Mouse (Mus musculus) ES-Bruce4 (cell line): Measurements from ENCODE around the gene Dnah8. TPM values are rescaled to one million over a fixed set of nuclear protein-coding genes. Genes with fewer than 3 reads are reported as not detected.

ENCODE experiments used
- H3K27ac ChIP-seq: 2 replicates; pipeline ENCODE4 v1.5.1; 2012; ENCODE audit warnings: low read length, inconsistent platforms; ENCODE audit not compliant: insufficient read depth
- H3K27me3 ChIP-seq: 2 replicates; pipeline ENCODE4 v1.6.1; 2012; ENCODE audit warnings: mild to moderate bottlenecking, low read length, inconsistent platforms; ENCODE audit not compliant: control insufficient read depth, poor library complexity, insufficient read depth, severe bottlenecking
- H3K36me3 ChIP-seq: 2 replicates; pipeline ENCODE4 v1.6.1; 2012; ENCODE audit warnings: inconsistent platforms, mild to moderate bottlenecking, low read length, moderate library complexity; ENCODE audit not compliant: control insufficient read depth, poor library complexity, insufficient read depth, severe bottlenecking
- H3K4me1 ChIP-seq: one replicate; pipeline ENCODE4 v1.8.1; 2011; ENCODE audit warnings: low read length; ENCODE audit not compliant: control insufficient read depth, insufficient read depth
- H3K4me3 ChIP-seq: 2 replicates; pipeline ENCODE4 v1.5.1; 2011; ENCODE audit warnings: low read depth, mild to moderate bottlenecking, low read length
- H3K9ac ChIP-seq: 2 replicates; pipeline ENCODE4 v1.6.1; 2012; ENCODE audit warnings: low read depth, mild to moderate bottlenecking, inconsistent platforms; ENCODE audit not compliant: poor library complexity, severe bottlenecking
- H3K9me3 ChIP-seq: replicated peaks from 2 replicates; pipeline ENCODE4 v1.6.1; 2012; ENCODE audit warnings: mild to moderate bottlenecking, low read length, inconsistent platforms; ENCODE audit not compliant: control insufficient read depth, poor library complexity, insufficient read depth, severe bottlenecking
- CTCF ChIP-seq: IDR thresholded peaks from one replicate; pipeline ENCODE4 v1.8.1; 2011; ENCODE audit warnings: low read depth, low read length
- EP300 ChIP-seq: IDR thresholded peaks from 2 replicates; pipeline ENCODE4 v1.6.1; 2011; ENCODE audit warnings: low read depth, low read length; ENCODE audit not compliant: insufficient read depth
- POLR2A ChIP-seq: IDR thresholded peaks from one replicate; pipeline ENCODE4 v1.8.1; 2011; ENCODE audit warnings: low read length; ENCODE audit not compliant: insufficient read depth
- polyA plus RNA-seq: library from polyadenylated mRNA; stranded (reverse); fragments of >200 nt; gene quantifications from 2 replicates; pipeline ENCODE4 v1.2.4, GENCODE M21; 2011; ENCODE audit warnings: low read depth; ENCODE audit not compliant: missing spikeins, insufficient read depth, insufficient read length

The Dnah8 gene
- polyA plus RNA-seq, 1 experiment: 25.8 TPM

DNA sequence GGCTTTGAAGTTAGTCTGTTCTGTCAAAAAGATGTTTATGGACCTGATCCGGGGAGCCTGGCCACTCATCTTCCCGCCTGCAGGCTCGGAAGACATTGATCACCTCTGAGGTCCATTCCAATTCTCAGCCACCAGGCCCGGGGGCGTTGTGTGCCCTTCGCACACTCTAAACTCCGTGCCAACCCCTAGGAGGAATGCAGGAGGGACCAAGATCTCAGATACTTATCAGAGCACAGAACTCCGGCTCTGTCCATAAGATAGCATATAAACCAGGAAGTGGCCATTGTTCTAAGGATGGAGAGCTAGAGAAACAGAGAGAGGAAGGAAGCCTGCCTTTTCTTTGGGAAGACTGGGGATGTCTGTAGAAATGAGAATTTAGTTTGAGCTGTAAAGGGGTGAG, 259.4 kb downstream of the Dnah8 start:
- Histone ChIP-seq H3K36me3 (no peaks in the 10 kb centered on the region), H3K27me3 (no peaks in the 10 kb centered on the region), H3K4me3 (no peak overlapping the region), H3K9me3 (no peaks in the 10 kb centered on the region), H3K27ac (no peak overlapping the region), H3K4me1 (peaks cover 10% of the 10 kb centered on the region), H3K9ac (no peak overlapping the region)
- TF ChIP-seq EP300: no peak
- no peak for TF ChIP-seq POLR2A
- TF ChIP-seq CTCF: no peak

DNA sequence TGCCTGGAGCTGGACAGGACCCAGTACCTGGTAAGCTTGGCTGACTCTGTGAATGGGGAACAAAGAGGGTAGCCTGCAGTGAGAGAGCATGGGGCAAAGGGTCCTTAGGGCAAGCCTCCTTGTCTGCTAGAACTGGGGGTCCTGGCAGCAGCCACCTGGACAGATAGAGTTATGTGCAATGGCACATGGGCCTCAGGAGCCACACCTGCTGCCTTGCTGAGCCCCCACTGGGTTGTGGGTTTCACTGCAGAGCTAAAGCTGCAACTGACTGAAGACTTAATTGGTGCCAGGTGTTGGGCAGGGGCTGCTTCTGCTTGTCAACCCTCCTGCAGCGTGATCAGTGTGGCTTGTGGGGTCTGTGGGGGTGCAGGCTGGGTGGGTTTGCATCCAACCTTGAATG, 267.9 kb downstream of the Dnah8 start:
- no peak overlapping the region for H3K9ac ChIP-seq
- H3K27ac ChIP-seq: no peak overlapping the region
- no peaks in the 10 kb centered on the region for H3K27me3 ChIP-seq
- TF ChIP-seq POLR2A (no peak), EP300 (no peak)
- no peaks in the 10 kb centered on the region for H3K4me1 ChIP-seq
- no peaks in the 10 kb centered on the region for H3K36me3 ChIP-seq
- no peak overlapping the region for H3K4me3 ChIP-seq
- H3K9me3 ChIP-seq: no peaks in the 10 kb centered on the region

DNA sequence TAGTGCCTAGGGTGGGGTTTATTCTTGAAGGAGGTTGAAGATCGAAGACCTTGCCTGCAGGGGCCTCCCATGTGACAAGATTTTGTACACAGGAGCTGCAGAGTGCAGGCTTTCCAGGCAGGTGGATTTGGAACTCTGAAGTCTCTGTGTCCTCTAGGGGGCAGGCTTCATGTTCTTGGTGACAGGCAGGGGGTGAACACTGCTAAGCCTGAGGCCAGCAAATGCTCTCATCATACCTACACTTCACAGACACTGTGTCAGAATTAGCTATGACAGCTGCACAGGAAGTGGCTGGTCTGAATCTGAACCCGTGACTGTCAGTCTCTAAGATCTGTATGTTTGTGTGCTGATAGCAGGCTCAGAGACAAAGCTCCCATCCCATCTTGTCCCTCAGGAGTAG, 268.6 kb downstream of the Dnah8 start:
- Histone ChIP-seq H3K4me3 (no peak overlapping the region), H3K27ac (no peak overlapping the region), H3K4me1 (no peaks in the 10 kb centered on the region), H3K9ac (no peak overlapping the region), H3K9me3 (no peaks in the 10 kb centered on the region), H3K36me3 (no peaks in the 10 kb centered on the region), H3K27me3 (no peaks in the 10 kb centered on the region)
- TF ChIP-seq POLR2A: no peak
- peak; percentile 71 for TF ChIP-seq CTCF

DNA sequence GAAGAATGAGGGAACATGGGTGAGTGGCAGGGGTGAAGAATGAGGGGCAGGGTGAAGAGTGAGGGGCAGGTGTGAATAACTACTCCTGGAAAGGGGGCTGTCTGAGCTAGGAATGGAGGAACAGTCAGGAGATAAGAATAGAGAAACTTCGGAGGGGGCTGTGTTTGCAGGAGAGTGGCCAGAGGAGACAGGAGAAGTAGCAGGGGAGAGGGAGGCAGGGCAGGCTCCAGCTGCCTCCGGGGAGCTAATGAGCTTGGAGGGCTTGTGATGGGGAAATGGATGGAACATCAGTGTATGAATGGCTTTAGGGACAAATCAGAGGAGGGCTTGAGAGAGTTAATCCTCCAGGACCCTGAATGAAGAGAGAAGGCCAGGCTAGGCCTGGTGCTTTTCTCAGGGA, 272.9 kb downstream of the Dnah8 start:
- Histone ChIP-seq H3K27me3 (no peaks in the 10 kb centered on the region), H3K4me3 (no peak overlapping the region), H3K4me1 (peaks cover 2% of the 10 kb centered on the region), H3K36me3 (no peaks in the 10 kb centered on the region), H3K9ac (no peak overlapping the region), H3K27ac (no peak overlapping the region), H3K9me3 (no peaks in the 10 kb centered on the region)
- no peak for TF ChIP-seq POLR2A
- TF ChIP-seq EP300: no peak
- TF ChIP-seq CTCF: no peak

DNA sequence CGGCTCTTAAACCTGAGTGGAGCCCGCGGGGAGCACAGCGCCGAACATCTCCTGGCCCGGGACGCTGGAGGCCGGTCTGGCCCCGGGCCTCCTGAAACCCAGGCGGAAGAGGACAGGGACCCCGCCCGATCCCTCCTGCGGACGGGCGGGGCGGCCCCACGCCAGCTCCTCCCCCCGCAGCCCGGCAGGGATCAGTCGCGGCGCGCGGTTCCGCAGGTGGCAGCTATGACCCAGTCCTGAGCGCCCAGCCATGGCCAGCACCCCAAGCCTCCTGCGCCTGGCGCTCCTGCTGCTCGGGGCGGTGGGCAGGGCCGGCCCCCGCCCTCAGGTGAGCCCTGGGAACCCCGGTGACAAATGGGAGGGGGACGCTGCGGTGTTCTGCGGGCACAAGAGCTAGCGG, 277.5 kb downstream of the Dnah8 start, which contains the start of gene Glp1r:
Glp1r (plus strand) TSS at position 191 of the 400 bp plus-strand sequence.
- H3K9ac ChIP-seq: peak within 1 kb of the TSS; percentile 59
- no peak within 1 kb of the TSS for H3K27ac ChIP-seq
- H3K27me3 ChIP-seq: no peaks in the 10 kb centered on the region

DNA sequence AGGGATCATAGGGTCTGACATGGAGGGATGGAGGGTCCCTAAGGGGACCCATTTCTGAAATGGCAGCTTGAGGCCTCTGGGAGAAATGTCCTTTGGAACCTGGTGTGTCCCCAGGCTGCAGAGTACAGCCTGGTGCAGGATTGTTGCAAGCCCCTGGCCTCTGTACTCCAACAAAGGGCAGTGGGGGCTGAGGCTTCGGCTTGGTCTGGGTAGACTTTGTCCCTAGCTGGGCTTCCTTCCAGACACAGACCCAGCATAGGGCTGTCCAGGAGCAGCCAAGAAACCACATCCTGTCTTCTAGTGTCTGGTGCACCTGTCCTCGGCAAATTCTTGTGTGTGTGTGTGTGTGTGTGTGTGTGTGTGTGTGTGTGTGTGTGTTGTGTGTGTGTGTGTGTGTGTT, 279.9 kb downstream of the Dnah8 start:
- H3K4me1 ChIP-seq: peaks cover 2% of the 10 kb centered on the region
- TF ChIP-seq POLR2A: no peak
- TF ChIP-seq EP300: no peak
- no peak for TF ChIP-seq CTCF
- no peak overlapping the region for H3K9ac ChIP-seq
- no peak overlapping the region for H3K4me3 ChIP-seq
- no peaks in the 10 kb centered on the region for H3K36me3 ChIP-seq
- no peak overlapping the region for H3K27ac ChIP-seq
- no peaks in the 10 kb centered on the region for H3K9me3 ChIP-seq
- no peaks in the 10 kb centered on the region for H3K27me3 ChIP-seq

More for the DNA sequence above, 277.5 kb downstream of the Dnah8 start, which contains the start of gene Glp1r:
- TF ChIP-seq EP300: no peak
- TF ChIP-seq CTCF: no peak
- no peak for TF ChIP-seq POLR2A
- H3K36me3 ChIP-seq: no peaks in the 10 kb centered on the region
- H3K4me1 ChIP-seq: peaks cover 2% of the 10 kb centered on the region
- H3K4me3 ChIP-seq: peak within 1 kb of the TSS; percentile 63
- H3K9me3 ChIP-seq: no peaks in the 10 kb centered on the region
